Mouse (Mus musculus) liver, embryonic 13.5 days (tissue): Measurements from ENCODE around the gene Dynlrb1. TPM values are rescaled to one million over a fixed set of nuclear protein-coding genes. Genes with fewer than 3 reads are reported as not detected.

Experiments
- ATAC-seq: fragments of 200-750 bp; cut with Nextera tagmentation; 2 replicates; pipeline ENCODE4 v1.8.0; 2017; ENCODE audit warnings: low read depth, mild to moderate bottlenecking, moderate number of reproducible peaks, moderate library complexity
- DNase-seq: peaks from one replicate; pipeline ENCODE4 v3.0.0; 2022
- H3K27ac ChIP-seq: fragments of 300-500 bp; sonication (generic); 2 replicates; pipeline ENCODE4 v1.5.1; 2015; ENCODE audit warnings: moderate library complexity, mild to moderate bottlenecking, inconsistent platforms
- H3K27me3 ChIP-seq: fragments of 300-500 bp; sonication (generic); 2 replicates; pipeline ENCODE4 v1.6.1; 2015; ENCODE audit warnings: mild to moderate bottlenecking, inconsistent platforms
- H3K36me3 ChIP-seq: fragments of 300-500 bp; sonication (generic); 2 replicates; pipeline ENCODE4 v1.6.1; 2015; ENCODE audit warnings: mild to moderate bottlenecking, inconsistent platforms
- H3K4me1 ChIP-seq: fragments of 300-500 bp; sonication (generic); replicated peaks from 2 replicates; pipeline ENCODE4 v1.6.1; 2015; ENCODE audit warnings: inconsistent platforms
- H3K4me2 ChIP-seq: fragments of 300-500 bp; sonication (generic); 2 replicates; pipeline ENCODE4 v1.6.1; 2015; ENCODE audit warnings: inconsistent platforms, mild to moderate bottlenecking, moderate library complexity
- H3K4me3 ChIP-seq: fragments of 300-500 bp; sonication (generic); replicated peaks from 2 replicates; pipeline ENCODE4 v1.5.1; 2015; ENCODE audit warnings: mild to moderate bottlenecking, inconsistent platforms
- H3K9ac ChIP-seq: fragments of 300-500 bp; sonication (generic); 2 replicates; pipeline ENCODE4 v1.6.1; 2015; ENCODE audit warnings: mild to moderate bottlenecking, inconsistent platforms
- H3K9me3 ChIP-seq: fragments of 300-500 bp; sonication (generic); replicated peaks from 2 replicates; pipeline ENCODE4 v1.6.1; 2016; ENCODE audit warnings: inconsistent platforms
- WGBS: fragments of 180-500 bp; shearing (Covaris S2); methylation state at CpG from one replicate; pipeline ENCODE4 v1.1.7; 2015; ENCODE audit not compliant: insufficient replicate concordance; 5-methylcytosine and 5-hydroxymethylcytosine counted together
- polyA plus RNA-seq: library from polyadenylated mRNA; unstranded; fragments of >200 nt; fragmentation: Nextera tagmentation; extraction: Ambion mirVana; gene quantifications from 2 replicates; pipeline ENCODE4 v1.2.1, GENCODE M21; 2015

Dynlrb1 gene
- polyA plus RNA-seq, 1 experiment from 2014 or later: 147 TPM

GRCm38 (mm10) chr2:155283793-155284192, 47.5 kb downstream of the Dynlrb1 start:
- no peak overlapping the region for H3K4me3 ChIP-seq
- ATAC-seq (no peak), DNase-seq (no peak)
- H3K27ac ChIP-seq: no peak overlapping the region
- no peaks in the 10 kb centered on the region for H3K9me3 ChIP-seq
- no peak overlapping the region for H3K9ac ChIP-seq
- H3K36me3 ChIP-seq: 0 out of 2 replicates have a peak, but pooled peaks cover 2% of the 10 kb centered on the region
- no peak overlapping the region for H3K4me2 ChIP-seq
- no peaks in the 10 kb centered on the region for H3K27me3 ChIP-seq
- 71% methylated on average over 4 of the region's 4 CpGs for WGBS
- peaks cover 14% of the 10 kb centered on the region for H3K4me1 ChIP-seq

GRCm38 (mm10) chr2:155284647-155285046, 48.3 kb downstream of the Dynlrb1 start:
- Histone ChIP-seq H3K4me3 (no peak overlapping the region), H3K4me2 (no peak overlapping the region), H3K27me3 (no peaks in the 10 kb centered on the region), H3K27ac (no peak overlapping the region), H3K4me1 (peaks cover 14% of the 10 kb centered on the region), H3K9ac (no peak overlapping the region), H3K9me3 (no peaks in the 10 kb centered on the region), H3K36me3 (0 out of 2 replicates have a peak, but pooled peaks cover 2% of the 10 kb centered on the region)
- 81% methylated on average over 7 of the region's 7 CpGs for WGBS
- DNase-seq (no peak), ATAC-seq (no peak)

DNA sequence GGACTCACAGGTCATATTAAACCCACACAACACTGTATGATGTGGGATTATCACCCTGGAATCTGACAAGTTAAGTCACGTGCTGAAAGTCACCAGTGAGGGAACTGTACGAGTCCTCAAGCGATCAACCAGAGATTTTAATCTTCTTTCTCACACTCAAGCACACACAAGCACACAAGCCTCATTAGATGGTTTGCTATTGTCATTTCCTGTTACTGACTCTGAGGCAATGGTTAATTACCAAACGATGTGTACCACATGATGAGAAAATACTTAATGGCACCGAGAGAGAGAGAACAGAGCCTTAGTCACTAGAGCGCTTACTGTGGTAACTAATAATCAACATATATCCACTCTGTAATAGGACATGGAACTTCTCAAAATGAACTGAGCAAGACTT, 49.4 kb downstream of the Dynlrb1 start:
- H3K9ac ChIP-seq: no peak overlapping the region
- ATAC-seq: no peak
- peaks cover 14% of the 10 kb centered on the region for H3K4me1 ChIP-seq
- WGBS: 75% methylated on average over 6 of the region's 6 CpGs
- no peak overlapping the region for H3K27ac ChIP-seq
- no peak for DNase-seq
- no peaks in the 10 kb centered on the region for H3K9me3 ChIP-seq
- H3K4me2 ChIP-seq: no peak overlapping the region
- H3K27me3 ChIP-seq: no peaks in the 10 kb centered on the region
- H3K4me3 ChIP-seq: no peak overlapping the region
- H3K36me3 ChIP-seq: peaks cover 11% of the 10 kb centered on the region

DNA sequence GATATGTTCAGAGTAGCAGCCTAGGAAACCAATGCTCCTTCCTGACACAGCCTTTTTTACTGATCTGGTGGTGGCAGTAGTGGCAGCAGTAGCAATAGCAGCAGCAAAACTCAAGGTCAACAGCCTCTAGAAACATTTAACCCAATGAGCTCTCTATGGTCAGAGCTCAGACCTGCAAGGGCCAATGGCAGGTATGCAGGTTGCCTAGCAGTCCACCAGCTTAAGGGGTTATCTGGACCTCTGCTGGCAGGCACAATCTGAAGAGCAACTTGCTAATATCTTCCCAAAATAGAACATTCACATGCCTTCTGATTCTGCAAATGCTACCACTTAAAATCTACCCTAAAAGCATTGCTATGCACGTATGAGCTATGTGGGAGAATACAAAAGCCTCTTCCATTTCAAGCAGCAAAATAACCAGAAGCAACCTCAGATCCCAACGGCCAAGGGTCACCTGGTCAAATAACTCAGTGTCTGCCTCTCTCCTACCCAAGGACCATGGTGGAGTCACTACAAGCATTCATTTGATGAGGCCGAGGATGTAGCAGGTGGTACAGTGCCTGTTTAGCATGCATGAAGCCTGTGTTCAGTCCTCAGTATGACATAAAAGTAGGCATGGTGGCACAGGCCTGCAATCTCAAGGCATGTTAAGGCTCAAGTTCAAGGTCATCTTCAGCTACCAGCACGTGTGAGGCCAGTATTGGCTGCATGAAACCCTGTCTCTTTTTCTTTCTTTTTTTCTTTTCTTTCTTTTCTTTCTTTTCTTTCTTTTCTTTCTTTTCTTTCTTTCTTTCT, 51.3 kb downstream of the Dynlrb1 start:
- Histone ChIP-seq H3K27me3 (no peaks in the 10 kb centered on the region), H3K9me3 (no peaks in the 10 kb centered on the region), H3K4me1 (peaks cover 14% of the 10 kb centered on the region), H3K27ac (no peak overlapping the region), H3K36me3 (peaks cover 28% of the 10 kb centered on the region), H3K4me2 (no peak overlapping the region), H3K9ac (no peak overlapping the region), H3K4me3 (no peak overlapping the region)
- DNase-seq: no peak
- WGBS: 72% methylated on average over 4 of the region's 4 CpGs
- ATAC-seq: no peak

DNA sequence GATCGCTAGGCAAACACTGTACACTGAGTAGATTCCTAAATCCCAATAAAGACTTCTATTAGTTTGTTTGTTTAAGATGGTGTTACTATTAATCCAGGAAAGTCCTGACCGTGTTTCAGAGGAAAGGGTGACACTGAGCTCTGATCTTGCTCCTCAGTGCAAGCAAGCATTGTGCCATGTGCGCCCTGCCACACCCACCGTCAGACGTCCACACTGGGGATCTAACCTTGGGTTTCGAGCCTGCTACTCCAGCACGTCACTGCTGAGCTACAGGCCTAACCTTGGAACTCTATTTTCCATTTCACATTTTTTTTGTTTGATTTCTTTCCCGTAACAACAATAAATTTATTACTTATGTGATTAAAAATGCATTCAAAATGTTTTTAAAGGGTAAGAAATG, 53.7 kb downstream of the Dynlrb1 start:
- no peak for DNase-seq
- peaks cover 38% of the 10 kb centered on the region for H3K36me3 ChIP-seq

DNA sequence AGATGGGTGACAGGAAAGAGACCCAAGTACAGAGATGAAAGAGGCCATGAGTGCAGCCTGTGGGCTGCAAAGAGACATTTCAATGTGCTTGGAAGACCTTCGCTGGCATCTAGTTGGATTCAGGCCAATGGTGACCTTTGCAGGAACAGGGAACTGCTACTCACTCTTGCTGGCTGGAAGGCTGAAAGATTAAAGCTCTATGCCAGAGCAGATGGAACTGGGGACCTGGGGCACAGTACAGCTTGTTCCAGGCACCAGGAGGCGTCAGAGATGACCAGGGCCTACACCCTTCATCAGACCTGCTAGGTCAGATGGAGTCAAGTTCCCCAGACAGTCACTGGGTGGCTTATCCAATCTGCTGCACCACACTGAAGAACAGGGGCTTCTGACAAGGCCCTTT, 57.0 kb downstream of the Dynlrb1 start:
- DNase-seq: no peak
- no peaks in the 10 kb centered on the region for H3K27me3 ChIP-seq
- 77% methylated on average over 2 of the region's 2 CpGs for WGBS
- no peak for ATAC-seq
- H3K4me3 ChIP-seq: no peak overlapping the region
- H3K36me3 ChIP-seq: peaks cover 68% of the 10 kb centered on the region
- H3K27ac ChIP-seq: no peak overlapping the region
- H3K9ac ChIP-seq: no peak overlapping the region
- H3K4me1 ChIP-seq: no peaks in the 10 kb centered on the region
- no peaks in the 10 kb centered on the region for H3K9me3 ChIP-seq
- no peak overlapping the region for H3K4me2 ChIP-seq

More for the DNA sequence above, 53.7 kb downstream of the Dynlrb1 start:
- no peak for ATAC-seq
- 85% methylated on average over 8 of the region's 8 CpGs for WGBS
- Histone ChIP-seq H3K27me3 (no peaks in the 10 kb centered on the region), H3K9ac (no peak overlapping the region), H3K9me3 (no peaks in the 10 kb centered on the region), H3K4me1 (peaks cover 14% of the 10 kb centered on the region), H3K4me3 (no peak overlapping the region), H3K27ac (no peak overlapping the region), H3K4me2 (no peak overlapping the region)

DNA sequence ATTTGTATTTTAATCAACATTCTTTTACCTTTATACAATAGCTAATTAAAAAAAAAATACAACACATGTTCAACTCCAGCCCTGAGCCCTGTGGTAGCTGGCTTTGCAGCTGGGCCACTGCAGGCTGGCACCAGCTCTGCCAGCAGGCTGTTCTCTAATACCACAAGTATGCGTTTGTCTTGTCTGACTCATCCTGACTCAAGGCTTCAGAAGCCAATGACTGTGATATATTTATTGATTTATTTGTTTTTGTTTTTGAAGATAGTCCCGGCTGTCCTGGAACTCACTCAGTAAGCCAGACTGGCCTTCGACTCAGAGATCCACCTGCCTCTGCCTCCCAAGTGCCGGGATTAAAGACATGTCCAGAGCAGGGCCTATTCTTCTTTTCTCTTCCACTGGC, 57.6 kb downstream of the Dynlrb1 start:
- peaks cover 74% of the 10 kb centered on the region for H3K36me3 ChIP-seq
- no peaks in the 10 kb centered on the region for H3K27me3 ChIP-seq
- H3K4me2 ChIP-seq: no peak overlapping the region
- no peak overlapping the region for H3K9ac ChIP-seq
- ATAC-seq (no peak), DNase-seq (no peak)
- H3K9me3 ChIP-seq: no peaks in the 10 kb centered on the region
- 80% methylated on average over 4 of the region's 4 CpGs for WGBS
- no peak overlapping the region for H3K27ac ChIP-seq
- H3K4me1 ChIP-seq: no peaks in the 10 kb centered on the region
- H3K4me3 ChIP-seq: no peak overlapping the region

DNA sequence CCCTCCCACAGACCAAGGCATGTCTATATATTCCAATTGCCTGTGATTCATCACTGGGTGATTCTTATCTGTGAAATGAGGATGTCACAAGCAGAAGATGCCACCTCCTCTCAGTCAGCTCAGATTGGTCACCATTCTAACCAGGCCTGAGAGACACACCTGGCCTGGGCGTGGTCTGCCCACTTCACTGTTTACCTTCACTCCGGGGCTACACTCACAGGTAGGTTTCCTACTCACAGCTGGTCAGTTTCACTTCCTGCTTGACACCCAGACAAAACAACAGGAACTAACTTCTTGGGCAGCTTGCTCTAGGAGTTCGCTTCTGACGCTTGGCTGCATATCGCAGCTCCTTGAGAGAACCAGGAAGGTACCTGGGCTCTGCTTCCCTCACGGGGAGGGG, 59.1 kb downstream of the Dynlrb1 start:
- Histone ChIP-seq H3K27ac (no peak overlapping the region), H3K9me3 (no peaks in the 10 kb centered on the region), H3K4me1 (no peaks in the 10 kb centered on the region), H3K4me2 (no peak overlapping the region), H3K4me3 (no peak overlapping the region), H3K36me3 (peaks cover 79% of the 10 kb centered on the region), H3K27me3 (no peaks in the 10 kb centered on the region), H3K9ac (no peak overlapping the region)
- WGBS: 83% methylated on average over 6 of the region's 6 CpGs
- DNase-seq (no peak), ATAC-seq (no peak)

DNA sequence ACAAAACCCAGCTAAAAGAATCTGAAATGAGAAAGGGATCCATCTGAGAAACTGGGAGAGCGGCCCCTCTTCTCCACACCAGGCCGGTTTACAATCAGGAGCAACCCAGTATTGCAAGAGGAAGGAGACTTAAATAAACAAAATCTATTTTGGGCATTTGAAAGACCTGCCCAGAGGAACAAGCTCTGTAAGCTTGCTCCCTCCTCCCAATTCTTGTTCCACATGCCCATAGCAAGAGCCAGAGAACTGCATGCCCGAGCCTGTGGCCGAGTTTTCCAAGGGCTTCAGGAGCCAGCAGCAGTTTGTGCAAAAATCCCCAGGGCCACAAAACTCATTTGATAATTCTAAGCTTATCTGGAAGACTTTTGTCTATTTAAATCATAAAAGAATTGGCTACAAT, 63.2 kb downstream of the Dynlrb1 start:
- ATAC-seq: no peak
- no peak overlapping the region for H3K4me3 ChIP-seq
- no peaks in the 10 kb centered on the region for H3K9me3 ChIP-seq
- no peak overlapping the region for H3K27ac ChIP-seq
- H3K27me3 ChIP-seq: no peaks in the 10 kb centered on the region
- H3K4me1 ChIP-seq: no peaks in the 10 kb centered on the region
- no peak for DNase-seq
- H3K4me2 ChIP-seq: no peak overlapping the region
- peaks cover 62% of the 10 kb centered on the region for H3K36me3 ChIP-seq
- 76% methylated on average over 4 of the region's 4 CpGs for WGBS
- no peak overlapping the region for H3K9ac ChIP-seq

Other genes starting within 250 kb of the Dynlrb1 start
- gene Gm14226, start 218.3 kb upstream of the Dynlrb1 start, polyA plus RNA-seq: 0.41 and 0.68 TPM in 2 replicates
- gene Ahcy, start 162.0 kb upstream of the Dynlrb1 start, polyA plus RNA-seq: 63.1 and 65.3 TPM in 2 replicates
- gene Itch, start 103.0 kb upstream of the Dynlrb1 start, polyA plus RNA-seq: 14.6 and 18.9 TPM in 2 replicates
- 18.7 and 23.4 TPM in 2 replicates for gene Map1lc3a, start 39.8 kb downstream of the Dynlrb1 start, polyA plus RNA-seq
- 24.2 and 28.2 TPM in 2 replicates for gene Pigu, start 120.9 kb downstream of the Dynlrb1 start, polyA plus RNA-seq
- 1.7 and 2.4 TPM in 2 replicates for gene Trp53inp2, start 144.5 kb downstream of the Dynlrb1 start, polyA plus RNA-seq
- 5.3 and 8.1 TPM in 2 replicates for gene Ncoa6, start 237.4 kb downstream of the Dynlrb1 start, polyA plus RNA-seq